Mouse (Mus musculus): ENCODE data around the gene Rsu1.

Rsu1 gene

DNA sequence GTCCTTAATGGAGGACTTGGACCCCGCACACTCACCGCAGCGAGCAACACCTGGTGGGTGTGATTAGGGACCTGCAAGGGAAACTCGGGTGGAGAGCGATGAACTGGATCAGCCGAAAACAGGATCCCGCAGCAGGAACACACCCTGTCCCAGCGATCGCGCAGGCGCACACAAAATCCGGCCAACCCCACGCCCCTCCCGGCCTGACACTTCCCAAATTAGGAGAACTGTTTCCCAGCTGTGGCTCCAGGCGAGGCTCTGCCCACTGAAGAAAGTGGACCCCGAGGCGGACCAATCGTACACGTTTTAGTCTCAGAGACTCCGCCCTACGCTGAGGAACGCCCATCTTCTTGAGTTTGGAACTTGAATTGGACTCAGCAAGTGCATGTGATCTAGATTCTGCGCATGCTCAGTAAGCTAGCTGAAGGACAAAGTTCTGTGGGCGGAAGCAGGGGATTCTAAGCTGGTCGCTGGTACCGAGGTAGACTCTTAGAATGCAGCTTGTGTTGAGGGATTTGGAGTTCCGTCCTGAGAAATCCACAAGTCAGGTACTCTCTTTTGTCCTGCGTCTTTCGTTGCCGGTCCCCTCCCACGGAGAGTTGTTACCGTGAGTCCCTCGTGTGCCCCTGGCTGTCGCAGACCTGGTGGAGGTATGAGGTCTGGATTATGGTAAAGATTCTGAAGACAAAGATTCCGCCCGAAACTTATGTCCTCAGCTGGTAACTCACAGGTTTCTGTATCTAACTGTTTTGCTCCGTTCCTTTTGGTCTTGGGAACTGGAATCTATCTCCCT is at the start of gene Rsu1:
TSS of gene Rsu1 (minus strand) at position 251 of the 793 bp plus-strand sequence.
- peak; percentile 96 for DNase-seq (ENCODE audit: low read depth, low spot score)

DNA sequence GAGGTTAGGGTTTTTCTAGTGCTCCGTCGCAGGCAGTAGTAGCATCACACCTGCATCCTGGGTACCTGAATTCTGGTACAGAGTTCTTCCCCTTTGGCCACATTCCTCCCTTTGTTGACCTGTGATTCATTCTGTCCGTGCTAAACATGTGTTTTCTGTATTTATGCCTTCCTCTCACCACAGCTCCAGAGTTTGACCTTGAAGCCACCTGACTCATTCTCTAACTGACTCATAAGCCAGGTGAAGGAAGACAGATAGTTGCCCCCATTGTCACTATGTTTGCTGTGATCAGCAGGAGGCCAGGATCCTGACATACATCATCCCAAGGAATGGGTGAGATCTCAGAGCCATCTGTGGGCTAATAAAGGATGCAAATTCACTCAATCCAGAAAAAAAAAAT is 32.2 kb upstream of the Rsu1 start:
- DNase-seq (ENCODE audit: low read depth, low spot score), result no peak

DNA sequence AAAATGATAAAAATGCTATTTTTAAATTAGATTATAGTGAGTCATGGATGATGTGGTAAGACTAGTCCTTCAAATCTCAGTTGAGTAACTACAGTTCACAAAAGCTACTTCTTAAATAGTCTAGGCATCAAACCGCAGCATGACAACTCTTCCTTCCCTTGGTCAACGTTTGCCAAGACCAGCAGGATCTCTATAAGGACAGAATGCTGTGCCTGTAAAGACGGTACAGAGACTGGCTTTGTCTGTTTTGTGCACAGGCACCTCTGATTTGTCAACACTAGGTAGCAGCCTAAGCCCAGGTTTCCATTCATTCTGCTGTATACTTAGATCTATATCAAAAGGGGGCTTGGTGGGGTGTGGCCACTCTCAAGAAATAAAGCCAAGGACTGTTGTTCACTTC is 27.8 kb upstream of the Rsu1 start:
- DNase-seq (ENCODE audit: low read depth, low spot score), result peak; percentile 22

DNA sequence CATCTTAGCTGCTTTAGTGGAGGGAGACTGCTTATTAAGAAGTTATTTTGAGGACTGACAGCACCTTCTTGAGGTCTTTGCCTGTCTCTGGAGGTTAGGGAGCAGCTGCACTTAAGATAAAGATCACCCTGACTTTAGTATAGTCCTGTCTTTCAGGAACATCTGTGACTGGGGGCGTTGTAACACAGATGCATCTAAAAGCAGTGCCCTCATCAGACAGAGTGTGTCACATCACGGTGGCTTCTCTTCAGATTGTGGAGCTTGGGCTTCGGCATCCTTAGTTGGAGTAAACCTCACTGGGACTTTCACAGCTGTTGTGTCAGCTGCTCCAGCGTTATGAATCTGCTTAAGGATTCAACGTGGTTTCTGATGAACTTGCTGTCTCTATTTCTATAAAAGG is 26.5 kb upstream of the Rsu1 start:
- no peak for DNase-seq (ENCODE audit: low read depth, low spot score)

DNA sequence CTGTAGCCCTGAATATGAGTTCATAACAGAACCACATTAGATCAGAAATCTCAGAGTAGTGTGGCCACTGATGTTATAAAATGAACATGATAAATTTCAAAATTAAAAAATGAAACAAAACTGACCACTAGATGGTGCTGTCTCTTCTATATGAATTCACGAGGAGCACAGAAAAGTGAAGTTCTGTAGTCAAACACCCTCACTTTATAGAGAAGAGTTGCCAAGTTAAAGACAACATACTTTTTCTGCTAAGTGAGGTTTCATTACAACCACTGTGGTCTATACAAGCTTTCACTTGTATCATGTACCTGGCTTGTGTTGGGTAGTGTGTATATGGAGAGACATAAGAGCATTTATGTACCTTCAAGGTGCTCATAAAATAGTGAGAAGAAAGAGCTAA is 19.4 kb upstream of the Rsu1 start:
- DNase-seq (ENCODE audit: low read depth, low spot score), result peak; percentile 62

DNA sequence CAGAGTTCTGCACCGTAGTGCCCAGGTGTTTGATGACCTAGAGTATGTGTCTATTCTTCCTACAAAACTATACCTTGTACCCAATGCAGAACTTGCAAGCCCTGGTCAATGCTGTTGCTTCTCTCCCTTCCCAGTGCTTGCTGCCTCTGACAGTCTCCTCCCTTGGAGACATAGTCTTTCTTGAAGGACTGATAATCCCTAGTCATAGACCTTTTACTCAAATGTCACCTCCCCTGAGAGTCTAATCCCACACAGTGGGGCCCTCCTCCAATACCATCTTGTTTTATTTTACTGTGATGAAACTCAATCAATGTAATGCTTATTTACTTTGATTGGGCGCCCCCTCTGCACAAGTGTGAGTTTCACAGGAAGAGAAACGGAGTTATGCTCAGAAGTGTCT is 18.9 kb upstream of the Rsu1 start:
- DNase-seq (ENCODE audit: low read depth, low spot score), result no peak

DNA sequence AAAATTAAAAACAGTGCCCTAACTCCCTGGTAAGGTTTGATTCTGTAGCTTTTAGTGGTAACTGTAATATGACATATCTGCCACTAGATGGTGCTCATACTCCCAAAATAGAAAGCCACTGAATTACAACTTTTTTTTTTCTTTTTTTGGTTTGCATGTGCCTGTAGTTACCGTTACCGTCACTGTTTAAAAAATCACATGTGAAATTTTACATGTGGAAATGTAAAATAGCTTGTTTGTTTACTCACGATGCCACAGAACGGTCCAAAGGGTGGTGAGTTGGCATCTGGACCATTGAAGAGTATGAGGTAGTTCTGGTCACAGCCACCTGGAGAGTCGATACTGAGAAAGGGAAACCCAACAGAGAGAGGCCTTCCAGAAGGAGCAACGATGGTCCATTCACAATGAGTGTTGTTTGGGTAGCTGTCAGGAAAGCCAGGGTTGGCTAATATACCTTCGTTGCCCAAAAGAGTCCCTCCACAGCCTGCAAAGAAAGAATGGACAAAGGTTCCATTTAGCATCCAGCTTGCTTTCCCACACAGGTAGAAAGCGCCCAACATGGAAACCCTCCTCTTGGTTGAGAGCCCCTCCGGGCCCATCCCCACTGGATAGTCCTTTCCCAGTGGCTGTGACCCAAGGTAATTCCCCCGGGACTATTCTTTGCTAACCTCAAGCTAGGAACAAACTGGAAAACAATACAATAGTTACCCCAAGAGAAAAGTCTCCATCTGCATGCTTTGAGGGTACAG is 7.1 kb upstream of the Rsu1 start:
- DNase-seq (ENCODE audit: low read depth, low spot score), result peak; percentile 28

DNA sequence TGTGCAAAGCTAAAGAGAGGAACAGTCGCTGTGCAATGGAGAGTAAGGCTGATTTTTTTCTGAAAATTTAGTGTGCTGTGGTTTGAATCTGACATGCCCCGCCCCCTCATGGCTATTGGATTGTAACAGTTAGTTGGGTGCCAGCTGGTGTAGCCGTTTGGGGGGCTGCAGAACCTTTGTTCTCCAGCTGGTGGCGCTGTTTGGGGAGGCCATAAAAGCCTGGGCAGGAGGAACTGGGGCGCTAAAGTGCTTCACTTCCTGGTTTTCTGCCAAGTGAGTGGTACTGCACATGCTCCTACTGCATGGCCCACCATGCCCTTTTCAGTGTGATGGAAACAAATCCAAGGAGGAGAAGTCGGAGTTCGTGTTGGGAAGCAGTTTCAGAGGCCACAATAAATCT is 4.7 kb upstream of the Rsu1 start:
- peak; percentile 28 for DNase-seq (ENCODE audit: low read depth, low spot score)

DNA sequence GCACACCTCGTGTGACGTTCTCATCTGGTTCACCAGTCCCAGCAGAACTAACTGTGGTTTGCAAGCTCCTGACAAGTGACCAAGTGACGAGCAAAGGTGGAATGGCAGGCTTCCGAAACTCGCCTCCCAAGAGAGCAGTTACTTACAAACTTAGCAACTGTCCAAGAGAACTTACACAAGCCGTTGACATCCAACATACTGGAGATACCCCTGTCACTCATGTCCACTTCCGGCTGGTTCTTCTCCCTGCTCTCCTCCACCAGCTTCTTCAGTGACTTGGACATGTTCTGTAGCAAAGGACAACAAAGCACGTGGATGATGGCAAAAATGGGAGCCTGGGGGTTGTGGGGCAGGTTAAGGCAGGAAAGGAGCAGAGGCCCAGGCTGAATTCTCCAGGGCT is 479 bp downstream of the Rsu1 start:
- no peak for DNase-seq (ENCODE audit: low read depth, low spot score)

DNA sequence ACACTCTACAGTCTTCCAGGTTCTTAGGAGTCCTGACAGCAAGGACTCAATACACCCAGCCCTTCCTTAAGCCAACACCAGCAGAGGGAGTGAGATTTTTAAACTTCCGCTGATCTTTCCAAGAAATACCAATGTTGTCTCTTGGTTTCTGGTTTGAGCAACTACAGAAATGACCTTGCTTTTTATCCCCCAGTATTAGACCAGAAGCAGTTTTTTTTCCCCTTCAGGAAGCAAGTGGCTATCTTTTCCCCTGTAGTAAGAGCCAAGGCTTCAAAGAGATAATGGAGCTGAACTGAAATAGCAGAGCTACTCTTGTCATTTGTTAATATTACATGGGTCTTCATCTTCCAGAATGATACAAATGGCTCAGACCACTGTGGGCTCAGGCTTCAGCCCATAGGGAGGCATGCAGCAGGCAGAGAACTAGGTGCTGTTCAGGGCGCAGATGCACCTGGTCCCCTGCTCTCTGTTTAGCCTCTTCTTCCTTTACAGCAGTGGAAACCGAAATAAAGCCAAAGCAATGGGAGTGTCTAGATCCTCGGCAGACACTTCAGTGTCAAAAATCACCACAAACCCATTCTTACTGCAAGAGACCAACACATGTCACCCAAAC is 2.4 kb downstream of the Rsu1 start:
- DNase-seq (ENCODE audit: low read depth, low spot score), result no peak

DNA sequence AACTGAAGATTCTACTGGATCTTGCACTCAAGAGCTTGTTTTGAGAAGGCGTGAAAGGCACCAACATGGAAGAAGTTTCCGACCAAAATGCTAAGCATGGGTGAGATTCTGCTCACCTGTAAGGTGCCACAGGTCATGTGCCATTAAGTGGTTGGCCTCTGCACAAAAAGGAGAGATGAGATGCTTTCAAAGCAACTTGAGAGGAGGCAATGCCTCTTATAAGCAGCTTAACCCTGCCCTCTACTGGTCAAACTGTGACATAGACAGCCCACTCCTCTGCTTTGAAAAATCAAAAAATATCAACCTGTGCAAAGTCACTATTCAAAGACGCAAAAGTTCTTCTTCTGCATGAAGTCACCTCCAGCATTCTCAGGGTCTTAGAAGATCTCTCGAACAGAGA is 6.3 kb downstream of the Rsu1 start:
- DNase-seq (ENCODE audit: low read depth, low spot score), result peak; percentile 52

DNA sequence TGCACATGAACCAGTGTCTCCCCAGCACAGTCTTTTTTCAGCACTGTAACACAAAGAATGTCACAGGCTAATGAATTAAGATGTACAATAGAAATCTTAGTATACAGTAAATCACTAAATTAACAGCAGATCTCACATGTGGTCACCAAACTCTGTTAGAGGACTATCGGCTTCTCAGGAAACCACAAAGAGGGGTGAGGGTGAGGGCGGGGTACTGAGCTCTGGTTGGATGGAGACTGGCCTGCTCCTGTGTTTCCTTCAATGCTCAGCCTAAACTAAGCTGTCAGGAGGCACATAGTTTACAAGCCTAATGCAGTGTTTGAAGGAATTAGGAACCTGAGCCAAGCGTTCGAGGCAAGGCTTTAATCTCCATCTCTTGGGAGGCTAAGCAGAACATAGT is 8.1 kb downstream of the Rsu1 start:
- no peak for DNase-seq (ENCODE audit: low read depth, low spot score)

DNA sequence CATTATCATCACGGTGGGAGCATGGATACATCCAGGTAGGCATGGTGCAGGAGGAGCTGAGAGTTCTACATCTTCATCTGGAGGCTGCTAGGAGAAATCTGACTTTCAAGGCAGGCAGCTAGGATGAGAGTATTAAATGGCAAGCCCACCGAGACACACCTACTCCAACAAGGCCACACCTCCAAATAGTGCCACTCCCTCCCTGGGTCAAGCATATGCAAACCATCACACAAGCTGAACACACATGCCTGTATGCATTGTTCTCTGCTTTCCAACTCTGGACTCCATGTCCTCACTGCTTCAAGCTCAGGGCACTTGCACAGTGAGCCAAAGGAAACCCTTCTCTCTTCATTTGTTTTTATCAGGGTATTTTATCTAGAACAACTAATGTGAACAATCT is 12.6 kb downstream of the Rsu1 start:
- DNase-seq (ENCODE audit: low read depth, low spot score), result no peak

DNA sequence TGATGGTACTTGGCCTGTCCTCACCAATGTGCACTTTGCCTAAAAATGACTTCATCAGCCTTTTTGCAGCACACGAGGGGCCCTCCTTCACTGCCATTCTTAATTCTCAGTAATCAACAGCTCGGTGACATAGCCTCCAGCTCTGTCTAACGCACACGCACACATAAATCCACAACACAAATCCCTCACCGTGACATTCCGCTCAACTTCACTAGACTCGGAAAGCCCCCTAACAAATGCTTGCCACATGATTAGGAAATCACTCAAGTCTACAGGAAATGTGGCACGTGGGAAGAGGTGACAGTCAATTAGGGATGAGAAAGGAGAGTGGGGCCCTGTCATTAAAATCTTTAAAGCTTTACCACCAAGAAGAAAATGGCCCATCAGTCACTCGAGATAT is 30.5 kb downstream of the Rsu1 start:
- no peak for DNase-seq (ENCODE audit: low read depth, low spot score)

DNA sequence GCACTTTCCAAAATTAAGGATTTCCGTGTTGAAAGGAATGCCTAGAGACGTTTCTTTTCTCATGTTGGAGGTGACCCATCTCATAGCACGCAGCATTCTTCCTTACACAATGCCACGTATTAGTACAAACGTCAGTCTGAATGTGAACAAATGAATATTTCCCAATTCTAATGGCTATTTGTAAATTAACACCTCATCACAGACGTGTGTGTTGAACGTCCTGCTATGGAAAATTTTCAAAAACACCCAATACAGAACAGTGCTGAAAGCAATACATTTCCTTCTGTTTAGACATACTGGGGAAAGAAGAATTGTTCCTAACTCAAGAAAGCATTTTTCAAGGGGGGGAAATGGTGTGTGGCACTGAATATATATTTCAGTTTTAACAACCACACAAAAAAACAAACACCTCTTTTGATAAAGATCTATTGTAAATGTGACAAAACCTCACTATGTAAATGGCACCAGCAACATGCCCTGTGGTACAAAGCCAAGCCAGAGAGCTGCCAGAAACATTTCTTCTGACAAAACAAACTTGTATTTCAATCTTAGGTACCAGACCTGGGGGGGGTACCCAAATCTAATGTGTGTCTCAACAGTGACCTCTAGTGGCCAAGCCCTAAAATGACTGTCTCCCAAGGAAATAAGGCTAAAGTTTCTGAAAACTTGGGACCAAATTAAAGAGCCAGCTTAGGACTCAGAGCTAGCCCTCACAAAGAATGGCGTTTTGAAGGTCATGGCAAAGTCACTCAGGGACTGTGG is 33.9 kb downstream of the Rsu1 start:
- DNase-seq (ENCODE audit: low read depth, low spot score), result peak; percentile 72

DNA sequence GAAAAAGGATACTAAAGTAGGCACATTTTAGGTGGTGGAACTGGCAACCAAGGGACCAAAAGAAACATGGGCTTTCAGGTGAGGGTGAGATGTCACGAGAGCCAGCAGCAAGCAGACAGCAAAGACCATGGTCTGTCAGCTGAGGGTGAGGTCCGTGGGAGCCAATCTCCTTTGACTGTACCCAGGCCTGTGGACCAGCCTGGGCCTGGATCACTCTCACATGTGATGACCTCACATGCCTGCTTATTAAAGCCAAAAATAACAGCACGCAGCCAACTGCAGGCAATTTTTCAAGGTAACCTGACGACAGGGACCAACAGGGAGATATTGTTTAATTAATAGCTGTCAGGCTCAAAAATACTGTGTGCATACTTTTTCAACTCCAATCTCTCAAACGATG is 35.5 kb downstream of the Rsu1 start:
- no peak for DNase-seq (ENCODE audit: low read depth, low spot score)

DNA sequence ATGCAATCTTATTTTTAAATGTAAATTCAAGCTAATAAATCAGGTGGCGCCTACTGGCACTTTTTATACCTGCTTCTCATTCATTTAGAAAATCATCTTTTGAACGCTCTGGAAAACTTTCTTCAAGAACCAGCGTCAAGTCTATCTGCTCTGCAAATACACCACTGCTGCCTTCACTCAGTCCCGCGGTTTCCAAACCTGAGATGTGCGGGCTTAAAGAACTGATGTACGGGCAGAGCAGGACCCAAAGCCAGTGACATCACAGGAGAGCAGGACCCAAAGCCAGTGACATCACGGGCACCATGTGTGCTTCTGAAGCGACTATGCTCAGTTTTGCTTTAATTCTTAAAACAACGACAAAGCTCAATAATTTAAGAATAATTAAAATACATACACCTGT is 36.4 kb downstream of the Rsu1 start:
- DNase-seq (ENCODE audit: low read depth, low spot score), result no peak

DNA sequence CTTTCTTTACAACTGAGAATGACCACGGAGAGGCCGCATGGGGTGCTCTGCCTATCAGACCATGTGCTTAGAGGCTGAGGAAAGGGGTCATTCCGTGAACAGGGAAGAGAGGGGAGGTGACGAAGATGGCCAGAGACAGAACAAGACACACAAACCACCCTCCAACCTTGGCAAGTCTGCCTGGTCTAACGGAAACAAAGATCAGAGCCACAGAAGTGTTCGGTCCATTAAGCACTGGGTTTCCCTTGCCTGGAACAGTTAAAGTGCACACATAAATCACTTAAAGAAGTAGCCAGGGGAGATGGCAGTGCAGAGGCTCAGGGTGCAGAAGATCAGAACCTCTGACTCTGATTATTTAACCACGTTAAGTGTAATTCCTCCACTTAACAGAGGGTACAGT is 37.3 kb downstream of the Rsu1 start:
- DNase-seq (ENCODE audit: low read depth, low spot score), result no peak

DNA sequence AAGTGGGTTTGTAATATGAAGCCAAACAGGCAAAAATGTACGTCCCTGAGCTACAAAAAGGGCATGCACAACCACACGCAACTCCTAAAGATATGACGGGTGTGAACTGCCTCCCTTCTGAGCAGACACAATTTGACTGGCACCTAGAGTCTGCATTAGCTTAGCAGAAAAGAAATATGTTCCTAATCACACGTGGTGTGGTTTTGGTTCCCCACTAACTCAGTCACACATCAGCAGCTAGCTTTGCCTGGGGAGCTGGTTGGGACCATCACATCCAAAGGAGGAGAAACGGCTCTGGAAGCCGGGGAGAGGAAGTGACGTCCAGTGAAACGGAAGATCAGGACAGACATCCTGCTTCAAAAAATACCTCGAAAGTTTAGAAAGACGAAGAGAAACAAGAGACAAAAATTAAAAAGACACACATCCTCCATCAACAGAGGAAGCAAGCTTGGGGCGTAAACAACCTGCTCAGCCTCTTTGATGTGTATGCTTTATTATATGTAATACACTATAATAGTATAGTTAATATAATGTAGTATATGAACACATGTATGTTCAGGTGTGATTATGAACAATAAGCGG is 37.9 kb downstream of the Rsu1 start:
- DNase-seq (ENCODE audit: low read depth, low spot score), result peak; percentile 27

DNA sequence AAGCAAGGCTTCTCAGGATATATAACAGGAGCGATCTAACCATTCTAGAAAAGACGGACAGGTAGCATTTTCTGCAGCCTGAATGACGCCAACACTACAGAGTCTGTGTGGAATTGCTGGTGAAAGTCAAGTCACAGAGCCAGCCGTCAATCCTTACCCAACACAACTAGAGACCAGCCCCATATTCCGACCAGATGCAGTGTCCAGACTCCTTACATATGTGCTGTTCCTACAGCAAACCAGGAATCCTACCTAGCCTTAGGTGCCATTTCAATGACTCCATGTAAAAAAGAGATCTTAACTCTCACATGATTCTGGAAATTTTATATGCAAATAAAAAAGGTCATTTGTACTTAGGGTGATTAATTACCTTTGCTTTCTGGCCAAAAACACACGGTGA is 38.9 kb downstream of the Rsu1 start:
- DNase-seq (ENCODE audit: low read depth, low spot score), result no peak

DNA sequence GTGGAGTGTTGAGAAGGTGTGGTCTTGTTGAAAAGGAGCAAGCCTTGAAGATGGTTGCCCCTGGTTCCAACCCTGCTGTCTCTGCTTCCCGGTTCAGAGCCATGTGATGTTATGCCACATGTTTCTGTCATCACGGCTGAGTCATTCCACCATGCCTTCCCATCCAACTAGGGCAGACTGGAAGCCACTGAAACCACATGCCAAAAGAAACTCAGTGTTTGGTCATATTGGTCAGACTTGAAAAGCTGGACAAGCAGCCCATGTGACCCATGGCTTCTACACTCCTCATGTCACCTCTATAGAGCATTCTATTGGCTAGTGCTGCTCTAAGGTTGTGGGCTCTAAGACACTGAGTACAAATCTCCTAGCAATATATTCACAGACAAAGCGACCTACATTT is 41.5 kb downstream of the Rsu1 start:
- no peak for DNase-seq (ENCODE audit: low read depth, low spot score)

DNA sequence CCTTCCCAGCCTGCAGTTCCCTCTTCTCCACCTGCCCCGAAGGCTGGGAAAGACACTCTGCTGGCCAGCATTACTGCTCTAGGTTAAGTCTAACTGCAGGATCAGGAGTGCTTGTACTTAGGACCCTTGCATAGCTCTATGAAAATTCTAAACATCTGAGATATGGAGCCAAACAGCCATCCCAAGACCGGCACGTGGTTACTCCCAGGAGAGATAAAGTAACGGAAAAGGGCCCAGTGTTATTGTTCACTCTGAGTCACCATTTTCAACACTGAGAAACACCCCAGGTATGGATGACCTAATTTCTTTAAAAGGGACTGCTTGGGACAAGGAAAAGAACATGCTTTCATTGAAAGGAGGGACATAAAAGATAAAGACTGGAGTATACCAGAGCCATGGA is 45.2 kb downstream of the Rsu1 start:
- DNase-seq (ENCODE audit: low read depth, low spot score), result no peak
